Mouse (Mus musculus): ENCODE measurements around the gene Prkci. TPM values are rescaled to one million over a fixed set of nuclear protein-coding genes. Genes with fewer than 3 reads are reported as not detected.

The Prkci gene
- total and polyA plus RNA-seq, 3 experiments = 4.8 to 37.8 (median 24.4) TPM

DNA sequence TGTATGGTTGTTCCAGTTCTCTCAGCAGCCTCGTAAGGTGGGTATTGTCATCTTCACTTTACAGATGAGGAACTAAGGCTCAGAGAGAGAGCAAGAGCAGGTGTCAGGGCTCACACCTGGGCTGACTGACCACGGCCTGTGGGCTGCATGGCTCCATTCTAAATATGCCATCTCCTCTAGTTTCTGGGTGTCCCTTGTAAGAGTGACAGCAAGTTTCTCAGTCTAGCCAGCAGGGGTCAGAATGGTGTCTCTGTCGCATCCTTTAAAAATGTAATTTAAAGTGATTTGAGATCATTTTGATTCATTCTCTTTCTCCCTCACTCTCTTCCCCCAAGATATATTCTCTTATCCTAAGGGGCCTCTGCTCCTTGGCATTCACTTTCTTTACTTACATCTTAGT, 51.7 kb downstream of the Prkci start:
- no peak for TF ChIP-seq GATA1 (IDR thresholded peaks at IDR 0.05; ENCODE audit: borderline replicate concordance, low read length)
- TF ChIP-seq GATA2 (IDR thresholded peaks at IDR 0.05; ENCODE audit: borderline replicate concordance, low read depth, low read length) = no peak
- TF ChIP-seq POLR2AphosphoS5 (IDR thresholded peaks at IDR 0.05; ENCODE audit: insufficient replicate concordance, low read depth, low read length) = no peak
- no peak for TF ChIP-seq TAL1 (conservative IDR thresholded peaks at IDR 0.05; ENCODE audit: low read depth, low read length)
- TF ChIP-seq CTCF (IDR thresholded peaks at IDR 0.05; ENCODE audit: low read depth, low read length) = no peak
- Histone ChIP-seq H3K27me3 (ENCODE audit: insufficient read depth, low read length) (no peaks in the 10 kb centered on the region), H3K9me3 (replicated peaks) (no peaks in the 10 kb centered on the region), H3K4me3 (ENCODE audit: low read depth, low read length) (no peak overlapping the region), H3K4me1 (ENCODE audit: insufficient read depth, low read depth, low read length) (no peaks in the 10 kb centered on the region), H3K36me3 (replicated peaks) (peaks cover 55% of the 10 kb centered on the region)
- DNase-seq (ENCODE audit: low spot score) (no peak), ATAC-seq (ENCODE audit: extremely low read depth, insufficient number of reproducible peaks, low FRiP score, poor library complexity, severe bottlenecking) (no peak)

DNA sequence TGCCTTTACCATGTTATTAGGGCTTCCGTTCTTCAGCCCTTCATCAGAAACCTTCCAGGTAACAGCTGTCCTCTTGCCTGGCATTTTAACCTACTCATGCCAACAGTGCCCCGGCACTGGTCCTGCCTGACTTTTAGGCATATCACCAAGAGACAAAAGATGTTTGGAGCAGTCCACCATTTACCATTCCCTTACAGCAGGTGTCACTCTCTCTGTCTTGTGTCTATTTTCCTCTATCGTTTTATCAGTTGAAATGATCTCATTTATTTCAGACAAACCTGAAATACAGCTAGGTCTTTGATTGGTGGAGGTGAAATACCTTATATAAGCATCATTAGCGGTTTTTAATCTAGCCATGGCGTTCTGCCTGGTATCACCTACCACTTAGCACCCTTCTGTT, 53.5 kb downstream of the Prkci start:
- Histone ChIP-seq H3K36me3 (replicated peaks) (peaks cover 51% of the 10 kb centered on the region), H3K4me1 (ENCODE audit: insufficient read depth, low read depth, low read length) (no peaks in the 10 kb centered on the region), H3K27me3 (ENCODE audit: insufficient read depth, low read length) (no peaks in the 10 kb centered on the region), H3K9me3 (replicated peaks) (no peaks in the 10 kb centered on the region), H3K4me3 (ENCODE audit: low read depth, low read length) (no peak overlapping the region)
- DNase-seq (ENCODE audit: low spot score) (no peak), ATAC-seq (ENCODE audit: extremely low read depth, insufficient number of reproducible peaks, low FRiP score, poor library complexity, severe bottlenecking) (no peak)
- TF ChIP-seq POLR2AphosphoS5 (IDR thresholded peaks at IDR 0.05; ENCODE audit: insufficient replicate concordance, low read depth, low read length) = no peak
- no peak for TF ChIP-seq CTCF (IDR thresholded peaks at IDR 0.05; ENCODE audit: low read depth, low read length)
- no peak for TF ChIP-seq GATA2 (IDR thresholded peaks at IDR 0.05; ENCODE audit: borderline replicate concordance, low read depth, low read length)
- no peak for TF ChIP-seq TAL1 (conservative IDR thresholded peaks at IDR 0.05; ENCODE audit: low read depth, low read length)
- no peak for TF ChIP-seq GATA1 (IDR thresholded peaks at IDR 0.05; ENCODE audit: borderline replicate concordance, low read length)

- ATAC-seq (ENCODE audit: extremely low read depth, insufficient number of reproducible peaks, low FRiP score, poor library complexity, severe bottlenecking) = no peak
- Histone ChIP-seq H3K27me3 (ENCODE audit: insufficient read depth, low read length) (no peaks in the 10 kb centered on the region), H3K9me3 (replicated peaks) (no peaks in the 10 kb centered on the region), H3K36me3 (replicated peaks) (peaks cover 46% of the 10 kb centered on the region), H3K4me3 (ENCODE audit: low read depth, low read length) (no peak overlapping the region), H3K4me1 (ENCODE audit: insufficient read depth, low read depth, low read length) (no peaks in the 10 kb centered on the region)
- no peak for DNase-seq (ENCODE audit: low spot score)
- TF ChIP-seq POLR2AphosphoS5 (IDR thresholded peaks at IDR 0.05; ENCODE audit: insufficient replicate concordance, low read depth, low read length) (no peak), GATA1 (IDR thresholded peaks at IDR 0.05; ENCODE audit: borderline replicate concordance, low read length) (no peak), CTCF (IDR thresholded peaks at IDR 0.05; ENCODE audit: low read depth, low read length) (no peak), TAL1 (conservative IDR thresholded peaks at IDR 0.05; ENCODE audit: low read depth, low read length) (no peak), GATA2 (IDR thresholded peaks at IDR 0.05; ENCODE audit: borderline replicate concordance, low read depth, low read length) (no peak)
These were observed 54.8 kb downstream of the Prkci start for GRCm38 (mm10) chr3:31050375-31050774.

GRCm38 (mm10) chr3:31051730-31052129, 56.2 kb downstream of the Prkci start:
- Histone ChIP-seq H3K9me3 (replicated peaks) (no peaks in the 10 kb centered on the region), H3K4me3 (ENCODE audit: low read depth, low read length) (no peak overlapping the region), H3K27me3 (ENCODE audit: insufficient read depth, low read length) (no peaks in the 10 kb centered on the region), H3K36me3 (replicated peaks) (peaks cover 42% of the 10 kb centered on the region), H3K4me1 (ENCODE audit: insufficient read depth, low read depth, low read length) (peaks cover 6% of the 10 kb centered on the region)
- DNase-seq (ENCODE audit: low spot score) = no peak
- ATAC-seq (ENCODE audit: extremely low read depth, insufficient number of reproducible peaks, low FRiP score, poor library complexity, severe bottlenecking) = no peak
- no peak for TF ChIP-seq GATA1 (IDR thresholded peaks at IDR 0.05; ENCODE audit: borderline replicate concordance, low read length)
- TF ChIP-seq TAL1 (conservative IDR thresholded peaks at IDR 0.05; ENCODE audit: low read depth, low read length) = no peak
- TF ChIP-seq GATA2 (IDR thresholded peaks at IDR 0.05; ENCODE audit: borderline replicate concordance, low read depth, low read length) = no peak
- TF ChIP-seq CTCF (IDR thresholded peaks at IDR 0.05; ENCODE audit: low read depth, low read length) = no peak
- TF ChIP-seq POLR2AphosphoS5 (IDR thresholded peaks at IDR 0.05; ENCODE audit: insufficient replicate concordance, low read depth, low read length) = no peak

DNA sequence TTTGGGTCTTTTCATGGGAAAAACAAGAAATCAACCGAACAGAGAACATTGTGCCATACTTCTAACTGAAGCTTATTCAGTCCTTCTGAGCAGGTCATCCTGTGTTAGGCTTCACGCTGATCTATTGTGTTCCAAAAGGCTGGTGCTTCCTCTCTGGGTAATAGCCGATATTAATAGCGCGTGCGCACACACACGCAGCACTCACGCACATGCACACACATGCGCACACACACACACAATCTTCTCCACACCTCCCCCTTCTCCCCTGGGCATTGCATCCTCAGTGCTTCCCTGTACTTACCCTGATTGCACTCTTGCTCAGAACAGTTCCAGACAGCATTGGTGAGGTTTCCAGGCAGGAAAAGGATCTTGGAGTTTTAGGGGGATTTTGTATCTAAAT, 57.6 kb downstream of the Prkci start:
- ATAC-seq (ENCODE audit: extremely low read depth, insufficient number of reproducible peaks, low FRiP score, poor library complexity, severe bottlenecking) = no peak
- Histone ChIP-seq H3K4me1 (ENCODE audit: insufficient read depth, low read depth, low read length) (peaks cover 11% of the 10 kb centered on the region), H3K36me3 (replicated peaks) (peaks cover 32% of the 10 kb centered on the region), H3K9me3 (replicated peaks) (no peaks in the 10 kb centered on the region), H3K27me3 (ENCODE audit: insufficient read depth, low read length) (no peaks in the 10 kb centered on the region), H3K4me3 (ENCODE audit: low read depth, low read length) (no peak overlapping the region)
- no peak for DNase-seq (ENCODE audit: low spot score)
- TF ChIP-seq TAL1 (conservative IDR thresholded peaks at IDR 0.05; ENCODE audit: low read depth, low read length) = no peak
- TF ChIP-seq GATA1 (IDR thresholded peaks at IDR 0.05; ENCODE audit: borderline replicate concordance, low read length) = no peak
- no peak for TF ChIP-seq POLR2AphosphoS5 (IDR thresholded peaks at IDR 0.05; ENCODE audit: insufficient replicate concordance, low read depth, low read length)
- TF ChIP-seq GATA2 (IDR thresholded peaks at IDR 0.05; ENCODE audit: borderline replicate concordance, low read depth, low read length) = no peak
- TF ChIP-seq CTCF (IDR thresholded peaks at IDR 0.05; ENCODE audit: low read depth, low read length) = no peak

DNA sequence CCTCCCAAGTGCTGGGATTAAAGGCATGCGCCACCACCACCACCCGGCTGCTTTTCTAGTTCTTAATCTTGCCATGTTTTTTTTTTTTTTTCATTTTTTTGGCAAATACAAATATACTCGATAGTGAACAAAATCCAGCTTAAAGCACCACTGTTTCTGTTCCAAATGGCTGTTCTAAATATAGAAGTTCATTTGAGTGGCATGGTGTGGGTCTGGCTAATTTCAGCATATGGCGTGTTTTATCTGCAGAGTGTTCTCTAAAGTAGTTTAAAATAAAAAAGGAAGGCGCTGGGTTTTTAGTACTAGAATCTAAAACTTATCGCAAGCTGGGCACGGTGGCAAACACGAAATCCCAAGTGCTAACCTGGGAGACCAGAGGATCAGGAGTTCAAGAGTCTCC, 59.3 kb downstream of the Prkci start:
- no peaks in the 10 kb centered on the region for H3K9me3 ChIP-seq (replicated peaks)

More for the DNA sequence above, 59.3 kb downstream of the Prkci start:
- ATAC-seq (ENCODE audit: extremely low read depth, insufficient number of reproducible peaks, low FRiP score, poor library complexity, severe bottlenecking) = no peak
- H3K4me1 ChIP-seq (ENCODE audit: insufficient read depth, low read depth, low read length) = peaks cover 11% of the 10 kb centered on the region
- no peak for DNase-seq (ENCODE audit: low spot score)
- H3K27me3 ChIP-seq (ENCODE audit: insufficient read depth, low read length) = peaks cover 2% of the 10 kb centered on the region; the same call in 1 of the 2 replicates
- TF ChIP-seq GATA1 (IDR thresholded peaks at IDR 0.05; ENCODE audit: borderline replicate concordance, low read length) = no peak
- TF ChIP-seq GATA2 (IDR thresholded peaks at IDR 0.05; ENCODE audit: borderline replicate concordance, low read depth, low read length) = no peak
- TF ChIP-seq CTCF (IDR thresholded peaks at IDR 0.05; ENCODE audit: low read depth, low read length) = no peak
- no peak for TF ChIP-seq TAL1 (conservative IDR thresholded peaks at IDR 0.05; ENCODE audit: low read depth, low read length)
- no peak for TF ChIP-seq POLR2AphosphoS5 (IDR thresholded peaks at IDR 0.05; ENCODE audit: insufficient replicate concordance, low read depth, low read length)
- no peak overlapping the region for H3K4me3 ChIP-seq (ENCODE audit: low read depth, low read length)
- H3K36me3 ChIP-seq (replicated peaks) = peaks cover 19% of the 10 kb centered on the region

All from G1E (cell line).